In genomic region chr1:136626141-136626540, GRCm38 (mm10) we compare ENCODE assay signal across 8 mouse cellular contexts. TPM values are rescaled to one million over a fixed set of nuclear protein-coding genes. Genes with fewer than 3 reads are reported as not detected.
DNase-seq lines count a peak whose midpoint lies in the region; ATAC-seq and TF ChIP-seq lines count a peak whose summit lies in the region.

No protein-coding gene starts in this region.

- H3K36me3 ChIP-seq in erythroblast, embryonic 14.5 days (ENCODE audit: control insufficient read depth): peaks cover 26% of the 10 kb centered on the region
- H3K36me3 ChIP-seq in thymus, adult 2 months (ENCODE audit: control insufficient read depth, insufficient read depth, low read length): 0 out of 2 replicates have a peak, but pooled peaks cover 6% of the 10 kb centered on the region
- peaks cover 21% of the 10 kb centered on the region for H3K36me3 ChIP-seq in liver, embryonic 13.5 days

- no peak for DNase-seq in thymus, adult 2 months
- no peak for DNase-seq in thymus, postnatal 0 days (ENCODE audit: low spot score)
- DNase-seq in liver, embryonic 13.5 days: no peak
- no peak for DNase-seq in right cerebral cortex, postnatal 14 days
- DNase-seq in gastrocnemius, postnatal 25 days: no peak

- H3K9me3 ChIP-seq in erythroblast, embryonic 14.5 days (ENCODE audit: control insufficient read depth, low read length): no peaks in the 10 kb centered on the region
- H3K9me3 ChIP-seq in liver, embryonic 13.5 days (replicated peaks): no peaks in the 10 kb centered on the region

- WGBS in thymus, adult 2 months: 91% methylated on average over 7 of the region's 7 CpGs
- WGBS in liver, embryonic 13.5 days (ENCODE audit: insufficient replicate concordance): 78% methylated on average over 7 of the region's 7 CpGs

- peak overlapping the region; percentile 92 for H3K4me2 ChIP-seq in liver, embryonic 13.5 days

- H3K9ac ChIP-seq in liver, embryonic 13.5 days: peak overlapping the region; percentile 96

- TF ChIP-seq POLR2A in thymus, adult 2 months (IDR thresholded peaks at IDR 0.05; ENCODE audit: control insufficient read depth, extremely low read depth, insufficient read depth, low read length, poor library complexity): no peak

- peak overlapping the region; percentile 88 for H3K4me3 ChIP-seq in erythroblast, embryonic 14.5 days (replicated peaks)
- peak overlapping the region; percentile 74 for H3K4me3 ChIP-seq in thymus, adult 2 months (ENCODE audit: control insufficient read depth, insufficient read depth, low read length)
- H3K4me3 ChIP-seq in liver, embryonic 13.5 days (replicated peaks): peak overlapping the region; percentile 94

- no peak for ATAC-seq in erythroblast, adult 5-6 weeks (replicated peaks; ENCODE audit: low FRiP score, poor library complexity, severe bottlenecking)
- no peak for ATAC-seq in liver, embryonic 13.5 days (ENCODE audit: low read depth)
- no peak for ATAC-seq in megakaryocyte-erythroid progenitor cell, adult 5-6 weeks (replicated peaks; ENCODE audit: low FRiP score, low TSS enrichment, poor library complexity, severe bottlenecking)

- no peak overlapping the region for H3K27ac ChIP-seq in thymus, adult 2 months (ENCODE audit: control insufficient read depth, insufficient read depth, low read length)
- H3K27ac ChIP-seq in liver, embryonic 13.5 days: no peak overlapping the region

- peaks cover 36% of the 10 kb centered on the region for H3K4me1 ChIP-seq in erythroblast, embryonic 14.5 days (ENCODE audit: control insufficient read depth)
- H3K4me1 ChIP-seq in thymus, adult 2 months (replicated peaks; ENCODE audit: control insufficient read depth, insufficient read depth, low read length): peaks cover 10% of the 10 kb centered on the region
- peaks cover 44% of the 10 kb centered on the region for H3K4me1 ChIP-seq in liver, embryonic 13.5 days (replicated peaks)

- H3K27me3 ChIP-seq in erythroblast, embryonic 14.5 days (ENCODE audit: control insufficient read depth): no peaks in the 10 kb centered on the region
- no peaks in the 10 kb centered on the region for H3K27me3 ChIP-seq in thymus, adult 2 months (ENCODE audit: control insufficient read depth, insufficient read depth, low read length)
- no peaks in the 10 kb centered on the region for H3K27me3 ChIP-seq in liver, embryonic 13.5 days

- TF ChIP-seq CTCF in thymus, adult 2 months (IDR thresholded peaks at IDR 0.05; ENCODE audit: borderline replicate concordance, control insufficient read depth, extremely low read depth, insufficient read depth, low read length, poor library complexity): no peak

RNA-seq across cellular contexts. Expression of gene Zfp281, which starts 1.4 kb away (rescaled TPM):
- 0.04 and 0.12 TPM in 2 replicates for polyA plus RNA-seq in erythroblast, embryonic 14.5 days (2012)
- 1.2 and 5.4 TPM in 2 replicates for total RNA-seq in erythroblast, adult 5-6 weeks (2015; ENCODE audit: low replicate concordance)
- 4.5 and 5.8 TPM in 2 replicates for total RNA-seq in erythroblast, adult 5-6 weeks (2017; ENCODE audit: low replicate concordance)
- polyA plus RNA-seq in thymus, adult 2 months (2012; rRNA removed): 6.2 TPM in 2 replicates
- 18.0 and 19.5 TPM in 2 replicates for polyA plus RNA-seq in thymus, postnatal 0 days (2015; fragmentation: Nextera tagmentation; extraction: Ambion mirVana)
- polyA plus RNA-seq in liver, embryonic 13.5 days (2015; fragmentation: Nextera tagmentation; extraction: Ambion mirVana): 6.7 and 8.4 TPM in 2 replicates
- 10 to 100 TPM in 1 of 2 experiments, 1 to 10 TPM in 1; 8.3 to 10.2 TPM for total RNA-seq in gastrocnemius, postnatal 25 days (2021)
- total RNA-seq in megakaryocyte-erythroid progenitor cell, adult 5-6 weeks (2014; fragmentation: Nextera tagmentation): 18.6 and 20.3 TPM in 2 replicates
- total RNA-seq in megakaryocyte-erythroid progenitor cell, adult 5-6 weeks (2017): 25.2 and 29.7 TPM in 2 replicates
